Mouse (Mus musculus) hindbrain, embryonic 16.5 days (tissue): ENCODE data around the gene Pard3. TPM values are rescaled to one million over a fixed set of nuclear protein-coding genes. Genes with fewer than 3 reads are reported as not detected.

ENCODE experiments used
- ATAC-seq: fragments of 200-750 bp; cut with Nextera tagmentation; 2 replicates; pipeline ENCODE4 v1.8.0; 2017; ENCODE audit warnings: moderate TSS enrichment, moderate library complexity
- H3K27ac ChIP-seq: fragments of 300-500 bp; sonication (generic); 2 replicates; pipeline ENCODE4 v1.5.1; 2014; ENCODE audit warnings: low read depth, mild to moderate bottlenecking, control low read depth, low read length, moderate library complexity
- H3K27me3 ChIP-seq: fragments of 300-500 bp; sonication (generic); replicated peaks from 2 replicates; pipeline ENCODE4 v1.6.1; 2014; ENCODE audit warnings: low read length; ENCODE audit not compliant: control insufficient read depth, insufficient read depth
- H3K36me3 ChIP-seq: fragments of 300-500 bp; sonication (generic); 2 replicates; pipeline ENCODE4 v1.6.1; 2014; ENCODE audit warnings: mild to moderate bottlenecking, low read length, moderate library complexity, mixed read lengths; ENCODE audit not compliant: control insufficient read depth, insufficient read depth
- H3K4me1 ChIP-seq: fragments of 300-500 bp; sonication (generic); 2 replicates; pipeline ENCODE4 v1.6.1; 2014; ENCODE audit warnings: low read depth, low read length; ENCODE audit not compliant: control insufficient read depth, insufficient read depth
- H3K4me2 ChIP-seq: fragments of 300-500 bp; sonication (generic); 2 replicates; pipeline ENCODE4 v1.6.1; 2014; ENCODE audit warnings: mild to moderate bottlenecking, low read length, control low read depth, moderate library complexity
- H3K4me3 ChIP-seq: fragments of 300-500 bp; sonication (generic); 2 replicates; pipeline ENCODE4 v1.5.1; 2014; ENCODE audit warnings: mild to moderate bottlenecking, low read length, control low read depth, moderate library complexity
- H3K9ac ChIP-seq: fragments of 300-500 bp; sonication (generic); 2 replicates; pipeline ENCODE4 v1.6.1; 2014; ENCODE audit warnings: low read depth, mild to moderate bottlenecking, control low read depth, low read length, moderate library complexity
- H3K9me3 ChIP-seq: fragments of 300-500 bp; sonication (generic); 2 replicates; pipeline ENCODE4 v1.6.1; 2014; ENCODE audit warnings: mild to moderate bottlenecking, low read length, moderate library complexity; ENCODE audit not compliant: control insufficient read depth
- WGBS: fragments of 180-500 bp; shearing (Covaris S2); extraction: QIAGEN DNeasy Blood & Tissue Kit; methylation state at CpG from one replicate; pipeline ENCODE4 v1.1.7; 2014; 5-methylcytosine and 5-hydroxymethylcytosine counted together
- polyA plus RNA-seq: library from polyadenylated mRNA; unstranded; fragments of >200 nt; fragmentation: Nextera tagmentation; extraction: Ambion mirVana; gene quantifications from 2 replicates; pipeline ENCODE4 v1.2.1, GENCODE M21; 2015

Gene Pard3
- polyA plus RNA-seq, 1 experiment from 2014 or later = 12.1 TPM

GRCm38 (mm10) chr8:127284462-127285216 is 220.9 kb downstream of the Pard3 start:
- Histone ChIP-seq H3K4me2 (no peak overlapping the region), H3K36me3 (no peaks in the 10 kb centered on the region), H3K4me3 (no peak overlapping the region), H3K9ac (no peak overlapping the region), H3K9me3 (no peaks in the 10 kb centered on the region), H3K27ac (no peak overlapping the region), H3K27me3 (no peaks in the 10 kb centered on the region), H3K4me1 (no peaks in the 10 kb centered on the region; the same call in 1 of the 2 replicates)
- WGBS = 78% methylated on average over 9 of the region's 9 CpGs
- ATAC-seq = no peak

GRCm38 (mm10) chr8:127287816-127288215 is 224.1 kb downstream of the Pard3 start:
- H3K27me3 ChIP-seq = no peaks in the 10 kb centered on the region
- no peaks in the 10 kb centered on the region for H3K9me3 ChIP-seq
- H3K4me3 ChIP-seq = no peak overlapping the region
- no peak for ATAC-seq
- no peak overlapping the region for H3K27ac ChIP-seq
- H3K9ac ChIP-seq = no peak overlapping the region
- H3K4me1 ChIP-seq = no peaks in the 10 kb centered on the region
- no peaks in the 10 kb centered on the region for H3K36me3 ChIP-seq
- WGBS = 94% methylated on average over 10 of the region's 10 CpGs
- no peak overlapping the region for H3K4me2 ChIP-seq

- H3K4me2 ChIP-seq = no peak overlapping the region
- no peaks in the 10 kb centered on the region for H3K9me3 ChIP-seq
- 93% methylated on average over 5 of the region's 5 CpGs for WGBS
- H3K4me3 ChIP-seq = no peak overlapping the region
- peaks cover 4% of the 10 kb centered on the region for H3K4me1 ChIP-seq
- no peak overlapping the region for H3K27ac ChIP-seq
- no peaks in the 10 kb centered on the region for H3K27me3 ChIP-seq
- no peaks in the 10 kb centered on the region for H3K36me3 ChIP-seq
- H3K9ac ChIP-seq = no peak overlapping the region
- ATAC-seq = no peak
Measured at GRCm38 (mm10) chr8:127292307-127292706, 228.6 kb downstream of the Pard3 start.

- no peak for ATAC-seq
- Histone ChIP-seq H3K4me3 (no peak overlapping the region), H3K27me3 (no peaks in the 10 kb centered on the region), H3K9me3 (no peaks in the 10 kb centered on the region), H3K27ac (no peak overlapping the region), H3K4me2 (no peak overlapping the region), H3K9ac (no peak overlapping the region), H3K4me1 (peaks cover 4% of the 10 kb centered on the region), H3K36me3 (no peaks in the 10 kb centered on the region)
- WGBS = 56% methylated on average over 6 of the region's 6 CpGs
Measured at GRCm38 (mm10) chr8:127293025-127293729, 229.5 kb downstream of the Pard3 start.

GRCm38 (mm10) chr8:127294061-127294460 is 230.4 kb downstream of the Pard3 start:
- peaks cover 4% of the 10 kb centered on the region for H3K4me1 ChIP-seq
- no peak overlapping the region for H3K27ac ChIP-seq
- H3K4me3 ChIP-seq = no peak overlapping the region
- 58% methylated on average over 6 of the region's 6 CpGs for WGBS
- H3K4me2 ChIP-seq = no peak overlapping the region
- ATAC-seq = no peak
- no peaks in the 10 kb centered on the region for H3K9me3 ChIP-seq
- no peaks in the 10 kb centered on the region for H3K36me3 ChIP-seq
- H3K9ac ChIP-seq = no peak overlapping the region
- no peaks in the 10 kb centered on the region for H3K27me3 ChIP-seq

- no peaks in the 10 kb centered on the region for H3K36me3 ChIP-seq
- 83% methylated on average over 13 of the region's 13 CpGs for WGBS
- ATAC-seq = peak; percentile 73
- H3K4me1 ChIP-seq = peaks cover 4% of the 10 kb centered on the region
- no peaks in the 10 kb centered on the region for H3K9me3 ChIP-seq
- H3K27ac ChIP-seq = no peak overlapping the region
- no peaks in the 10 kb centered on the region for H3K27me3 ChIP-seq
- no peak overlapping the region for H3K4me3 ChIP-seq
- H3K4me2 ChIP-seq = no peak overlapping the region
- H3K9ac ChIP-seq = no peak overlapping the region
Measured at GRCm38 (mm10) chr8:127295848-127296247, 232.2 kb downstream of the Pard3 start.

- Histone ChIP-seq H3K4me3 (no peak overlapping the region), H3K9me3 (no peaks in the 10 kb centered on the region), H3K4me1 (peaks cover 3% of the 10 kb centered on the region; the same call in 1 of the 2 replicates), H3K9ac (no peak overlapping the region), H3K4me2 (no peak overlapping the region), H3K36me3 (no peaks in the 10 kb centered on the region), H3K27ac (no peak overlapping the region), H3K27me3 (no peaks in the 10 kb centered on the region)
- 91% methylated on average over 5 of the region's 5 CpGs for WGBS
- no peak for ATAC-seq
Measured at GRCm38 (mm10) chr8:127300493-127300892, 236.8 kb downstream of the Pard3 start.

- Histone ChIP-seq H3K4me1 (no peaks in the 10 kb centered on the region; the same call in 1 of the 2 replicates), H3K36me3 (no peaks in the 10 kb centered on the region), H3K9ac (no peak overlapping the region), H3K9me3 (no peaks in the 10 kb centered on the region), H3K4me2 (no peak overlapping the region), H3K27me3 (no peaks in the 10 kb centered on the region), H3K27ac (no peak overlapping the region), H3K4me3 (no peak overlapping the region)
- no peak for ATAC-seq
- 84% methylated on average over 6 of the region's 6 CpGs for WGBS
Measured at GRCm38 (mm10) chr8:127302847-127303445, 239.3 kb downstream of the Pard3 start.

GRCm38 (mm10) chr8:127307026-127307425 is 243.3 kb downstream of the Pard3 start:
- WGBS = 84% methylated on average over 5 of the region's 5 CpGs
- H3K27ac ChIP-seq = no peak overlapping the region

More at GRCm38 (mm10) chr8:127307026-127307425, 243.3 kb downstream of the Pard3 start:
- Histone ChIP-seq H3K9me3 (no peaks in the 10 kb centered on the region), H3K4me2 (no peak overlapping the region), H3K9ac (no peak overlapping the region), H3K36me3 (no peaks in the 10 kb centered on the region), H3K4me3 (no peak overlapping the region), H3K27me3 (no peaks in the 10 kb centered on the region), H3K4me1 (no peaks in the 10 kb centered on the region; the same call in 1 of the 2 replicates)
- ATAC-seq = no peak
